Mouse (Mus musculus) left cerebral cortex, postnatal 36 days (tissue): Measurements from ENCODE around the gene Mpnd. TPM values are rescaled to one million over a fixed set of nuclear protein-coding genes. Genes with fewer than 3 reads are reported as not detected.
"Not testable (repeated sequence)": the region's sequence is repeated elsewhere in the genome, so short reads cannot be mapped to it uniquely, and the experiment has no call there.

ENCODE experiments used
- DNase-seq, 2 experiments: peaks; one replicate each; pipeline ENCODE4 v3.0.0; 2021 to 2022; ENCODE audit warnings: low spot score in 2 of 2, mixed read lengths in 1 of 2
- intact Hi-C: fragments of 180-260 bp; cut with DNase I; formaldehyde crosslinking; loops from one replicate; pipeline ENCODE4 v1.15.1; 2025
- total RNA-seq, 2 experiments: library from RNA; stranded (reverse); gene quantifications; 2 replicates each; pipeline ENCODE4 v1.2.3; 2021

Mpnd gene
- total RNA-seq, 2 experiments from 2014 or later: 92.7 to 105 TPM

GRCm38 (mm10) chr17:56032831-56033230 is 27.3 kb downstream of the Mpnd start:
- intact Hi-C loops: no loop called here
- DNase-seq: no peak

DNA sequence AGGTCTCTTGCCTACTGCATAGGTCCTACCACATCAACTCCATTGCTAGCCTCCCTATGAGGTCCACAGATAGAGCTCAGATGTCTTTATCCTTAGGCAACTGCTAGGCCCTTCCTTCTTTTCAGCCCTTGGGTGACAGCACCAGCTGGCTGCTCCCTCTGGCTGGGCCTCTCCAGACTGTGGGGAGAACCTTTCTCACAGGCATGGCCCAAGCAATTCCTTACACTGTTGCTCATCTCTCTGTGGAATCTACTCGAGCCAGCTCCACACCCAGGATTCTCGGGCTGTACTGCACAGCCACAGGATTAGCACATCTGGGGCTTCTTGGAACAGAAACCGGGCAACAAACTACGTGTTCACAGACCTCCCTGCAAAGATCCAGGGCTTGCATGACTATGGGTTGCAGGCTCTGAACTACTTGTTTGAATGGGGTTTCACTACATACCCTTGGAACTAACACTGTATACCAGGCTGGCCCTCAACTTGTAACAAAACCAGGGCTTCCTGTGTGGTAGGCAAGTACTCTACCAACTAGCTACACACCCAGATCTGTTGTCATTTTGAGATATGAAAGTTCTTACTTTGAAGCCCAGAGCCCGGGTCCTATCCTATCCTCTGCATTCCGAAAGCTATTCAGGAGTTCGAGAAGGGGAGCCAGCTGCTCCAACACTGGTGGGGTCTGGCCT is 28.7 kb downstream of the Mpnd start:
- intact Hi-C loops: no loop called here
- no peak for DNase-seq

DNA sequence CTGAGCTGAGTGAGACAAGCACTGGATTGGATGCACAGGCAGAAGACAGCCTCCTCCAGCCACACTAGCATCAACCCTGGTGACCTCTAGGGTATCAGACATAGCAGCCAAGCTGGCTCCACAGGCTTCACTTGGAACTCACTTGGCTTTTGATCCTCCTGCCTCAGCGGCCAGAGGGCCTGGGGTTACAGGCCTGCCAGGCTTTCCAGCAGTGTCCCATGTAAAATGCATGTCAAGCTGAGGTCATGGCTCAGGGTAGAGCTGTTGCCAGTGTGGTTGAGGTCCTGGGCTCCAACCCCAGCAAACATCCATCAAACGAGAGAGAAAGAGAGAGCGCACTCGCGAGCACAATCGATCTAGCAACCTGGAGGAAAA is 29.2 kb downstream of the Mpnd start:
- intact Hi-C loops: no loop called here
- DNase-seq: no peak

GRCm38 (mm10) chr17:56035216-56035615 is 29.7 kb downstream of the Mpnd start:
- intact Hi-C loops: no loop called here
- no peak for DNase-seq

- intact Hi-C loops: no loop called here
- DNase-seq: peak; percentile 100
Observed at GRCm38 (mm10) chr17:56036176-56036900, 30.8 kb downstream of the Mpnd start, which contains the start of gene Sh3gl1. Gene Sh3gl1, minus strand, starts transcription at chr17:56036635.

DNA sequence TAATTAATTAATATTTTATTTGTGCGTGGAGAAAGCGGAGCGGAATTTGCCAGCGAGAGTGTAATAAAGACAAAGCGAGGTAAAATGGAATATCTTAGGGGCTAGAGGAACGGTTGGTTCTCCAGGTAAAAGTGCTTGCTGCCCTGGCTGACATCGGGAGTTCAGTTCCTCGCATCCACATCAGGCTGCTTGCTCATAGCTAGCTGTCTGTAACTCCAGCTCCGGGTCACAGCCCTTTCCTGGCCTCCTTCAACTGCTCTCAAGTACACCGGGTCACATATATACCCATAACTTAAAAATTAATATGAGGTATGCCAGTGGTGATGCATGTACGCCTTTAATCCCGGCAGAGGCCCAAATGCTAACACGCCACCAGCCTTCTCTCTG is 31.4 kb downstream of the Mpnd start:
- no peak for DNase-seq
- intact Hi-C loops: no loop called here

- intact Hi-C loops: no loop called here
- no peak for DNase-seq
Observed at GRCm38 (mm10) chr17:56038583-56039261, 33.2 kb downstream of the Mpnd start.

DNA sequence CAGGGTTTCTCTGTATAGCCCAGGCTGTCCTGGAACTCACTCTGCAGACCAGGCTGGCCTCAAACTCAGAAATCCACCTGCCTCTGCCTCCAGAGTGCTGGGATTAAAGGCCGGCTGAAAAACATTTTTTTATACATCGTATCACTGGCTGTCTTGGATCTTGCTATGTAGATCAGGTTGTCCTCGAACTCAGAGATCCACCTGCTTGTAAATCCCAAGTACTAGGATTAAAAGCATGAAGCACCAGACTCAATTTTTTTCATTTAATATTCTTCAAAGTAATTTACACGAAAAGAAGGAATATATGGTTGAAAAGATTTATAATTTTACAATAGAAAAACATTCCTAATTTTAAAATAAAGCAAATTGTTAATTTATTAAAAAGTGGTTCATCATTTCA is 33.8 kb downstream of the Mpnd start:
- intact Hi-C loops: no loop called here
- DNase-seq: no peak

DNA sequence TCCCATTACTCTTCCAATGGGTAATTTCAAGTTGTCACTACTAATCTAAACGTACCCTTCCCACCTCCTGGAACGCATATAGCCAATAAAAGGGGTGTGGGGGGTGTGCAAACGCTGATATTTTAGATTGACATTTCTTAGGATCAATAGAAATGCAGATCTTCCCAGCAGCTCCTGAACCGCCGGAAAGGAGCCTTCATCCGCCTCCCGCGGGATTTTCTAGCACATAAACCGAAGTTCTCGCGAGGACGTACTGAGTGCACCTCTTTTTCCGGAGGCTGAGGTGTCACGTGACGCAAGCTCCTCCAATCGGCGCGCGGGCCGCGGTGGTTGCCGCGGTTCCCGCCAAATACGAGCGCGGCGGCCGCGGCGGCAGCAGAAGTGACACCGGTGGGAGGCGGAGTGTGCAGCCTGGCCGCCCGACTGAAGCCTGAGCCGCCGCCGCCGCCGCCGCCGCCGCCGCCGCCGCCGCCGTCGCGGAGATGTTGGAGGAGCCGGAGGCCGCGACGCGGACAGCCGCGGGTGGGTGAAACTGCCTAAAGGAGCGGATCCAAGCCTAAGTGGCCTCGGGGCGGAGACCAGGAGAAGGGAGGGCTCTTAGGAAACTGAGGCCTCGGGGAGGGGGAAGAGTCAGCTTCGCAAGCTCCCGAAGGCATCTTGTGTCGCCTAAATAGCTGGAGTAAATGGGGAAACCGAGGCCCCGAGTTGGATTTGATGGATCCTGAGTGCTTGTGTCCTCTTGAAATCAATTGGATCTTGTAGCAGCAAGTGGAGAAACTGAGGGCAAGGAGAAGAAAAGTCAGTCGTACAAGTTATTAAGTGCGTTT is 34.7 kb downstream of the Mpnd start, which contains the start of gene Chaf1a:
Gene Chaf1a (plus strand): TSS at position 410 of the 827 bp plus-strand sequence.
- peak; percentile 94 to 95 for DNase-seq

GRCm38 (mm10) chr17:56040857-56041163 is 35.3 kb downstream of the Mpnd start:
- intact Hi-C loops: loop anchor here (2.0 kb wide), 1 partner anchor 34 kb away; the partner anchor contains the start of gene Ubxn6
- no peak for DNase-seq

More for the DNA sequence above, 34.7 kb downstream of the Mpnd start, which contains the start of gene Chaf1a:
- intact Hi-C loops: loop anchor here (2.0 kb wide), 1 partner anchor 35 kb away; the partner anchor contains the start of gene Ubxn6

DNA sequence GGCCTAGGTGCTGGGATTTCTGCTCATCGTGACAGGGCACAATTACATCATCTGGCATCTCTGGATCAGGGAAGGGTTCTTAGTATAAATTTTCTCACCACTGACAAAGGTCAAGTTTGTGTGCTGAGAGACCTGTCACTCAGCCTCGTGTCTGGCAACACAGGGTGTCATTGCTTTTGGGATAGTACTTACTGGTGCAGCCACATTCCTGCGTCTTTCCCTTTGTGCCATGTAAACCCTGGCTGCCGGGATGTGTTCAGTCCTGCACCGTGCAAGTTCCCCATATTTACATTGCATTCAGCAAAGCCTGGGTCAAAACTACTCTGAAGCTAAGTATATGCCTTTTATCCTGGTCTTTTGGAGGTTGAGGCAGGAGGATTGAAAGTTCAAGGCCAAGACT is 45.9 kb downstream of the Mpnd start:
- intact Hi-C loops: no loop called here
- no peak for DNase-seq

- DNase-seq: no peak
- intact Hi-C loops: no loop called here
Observed at GRCm38 (mm10) chr17:56054938-56055337, 49.4 kb downstream of the Mpnd start.

GRCm38 (mm10) chr17:56055945-56056678 is 50.6 kb downstream of the Mpnd start:
- DNase-seq: no peak
- intact Hi-C loops: no loop called here

GRCm38 (mm10) chr17:56057381-56058120 is 52.0 kb downstream of the Mpnd start:
- no peak for DNase-seq
- intact Hi-C loops: no loop called here

- intact Hi-C loops: no loop called here
- no peak for DNase-seq
Observed at GRCm38 (mm10) chr17:56062081-56062480, 56.6 kb downstream of the Mpnd start.

DNA sequence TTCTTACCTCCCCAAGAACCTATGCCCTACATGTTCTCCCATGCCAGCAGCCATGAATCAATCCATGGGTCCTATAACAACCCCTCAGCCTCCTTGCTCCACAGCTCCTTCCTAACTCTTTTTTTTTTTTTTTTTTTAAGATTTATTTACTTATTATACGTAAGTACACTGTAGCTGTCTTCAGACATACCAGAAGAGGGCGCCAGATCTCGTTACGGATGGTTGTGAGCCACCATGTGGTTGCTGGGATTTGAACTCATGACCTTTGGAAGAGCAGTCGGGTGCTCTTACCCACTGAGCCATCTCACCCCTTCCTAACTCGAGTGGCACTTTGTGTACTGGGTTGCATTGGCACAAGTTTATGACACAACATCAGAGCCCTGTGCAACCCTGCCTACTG is 60.2 kb downstream of the Mpnd start:
- DNase-seq, intact Hi-C loops: not testable (repeated sequence)
